Mouse (Mus musculus) heart, adult 11 months (tissue): ENCODE data around the gene Olfr523.

Experiments
- DNase-seq: peaks from one replicate; pipeline ENCODE4 v3.0.0; 2022

Gene Olfr523

DNA sequence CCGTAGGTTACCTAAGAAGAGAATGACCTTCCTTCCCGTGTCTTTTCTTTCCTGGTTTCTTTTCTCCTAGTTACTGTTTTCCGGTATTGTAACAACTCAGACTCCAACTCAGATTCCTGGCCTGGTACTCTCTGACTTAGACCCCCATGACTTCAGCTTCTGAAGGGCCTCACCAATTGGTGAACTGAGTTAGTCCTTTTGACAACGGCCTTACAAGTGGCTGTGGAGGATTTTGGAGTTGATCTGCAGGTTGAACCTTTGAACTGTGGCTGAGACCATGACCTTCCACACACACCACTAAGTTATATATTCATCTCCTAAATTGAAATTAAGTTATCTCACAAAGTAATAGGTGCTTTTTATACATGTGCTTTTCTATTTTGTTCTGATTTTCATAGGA is 11.2 kb downstream of the Olfr523 start:
- no peak for DNase-seq

DNA sequence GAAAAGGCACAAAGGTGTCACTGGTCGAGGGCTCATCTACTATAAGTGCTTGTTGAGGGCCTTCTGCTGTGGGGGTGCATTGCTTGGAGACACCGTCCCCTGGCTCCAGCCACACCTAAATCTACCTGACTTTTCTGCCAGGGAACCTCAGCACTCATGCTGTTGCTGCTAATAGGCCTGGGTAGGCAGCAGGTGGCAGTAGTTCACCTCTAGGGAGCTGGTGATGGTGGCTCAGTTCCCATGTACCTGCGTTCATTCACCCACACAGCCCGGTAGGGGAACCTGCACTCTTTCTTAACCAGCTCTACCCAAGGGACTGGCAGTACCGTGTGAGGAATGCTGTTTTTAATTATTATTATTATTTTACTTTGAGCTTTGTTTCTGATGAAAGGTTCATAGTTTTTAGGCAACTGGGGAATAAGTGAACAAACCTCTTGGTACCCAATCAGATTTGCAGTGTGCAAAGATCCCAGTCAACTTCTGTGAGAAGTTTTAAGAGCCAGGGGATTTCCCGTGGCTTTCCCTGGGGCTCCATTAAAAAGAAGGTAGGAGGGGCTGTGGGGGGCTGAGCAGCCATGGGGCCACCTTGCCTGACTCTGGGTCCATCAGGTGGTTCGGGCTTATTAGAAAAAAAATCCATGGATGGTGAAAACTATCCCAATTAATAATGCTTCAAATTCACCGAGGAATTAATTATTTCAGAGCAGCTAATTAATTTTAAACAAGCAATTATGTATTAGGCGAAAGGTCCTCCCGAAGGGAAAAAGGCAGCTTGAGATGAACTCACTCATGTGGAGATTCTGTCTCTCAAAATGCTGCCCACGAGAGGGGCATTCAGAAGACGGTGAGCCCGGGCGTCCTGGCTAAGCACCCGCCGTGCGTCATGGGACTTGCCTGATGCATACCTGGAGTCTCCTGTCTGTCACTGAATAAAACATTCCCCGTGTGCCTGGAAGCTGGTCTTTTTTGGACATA is 13.9 kb downstream of the Olfr523 start:
- DNase-seq: peak; percentile 88

DNA sequence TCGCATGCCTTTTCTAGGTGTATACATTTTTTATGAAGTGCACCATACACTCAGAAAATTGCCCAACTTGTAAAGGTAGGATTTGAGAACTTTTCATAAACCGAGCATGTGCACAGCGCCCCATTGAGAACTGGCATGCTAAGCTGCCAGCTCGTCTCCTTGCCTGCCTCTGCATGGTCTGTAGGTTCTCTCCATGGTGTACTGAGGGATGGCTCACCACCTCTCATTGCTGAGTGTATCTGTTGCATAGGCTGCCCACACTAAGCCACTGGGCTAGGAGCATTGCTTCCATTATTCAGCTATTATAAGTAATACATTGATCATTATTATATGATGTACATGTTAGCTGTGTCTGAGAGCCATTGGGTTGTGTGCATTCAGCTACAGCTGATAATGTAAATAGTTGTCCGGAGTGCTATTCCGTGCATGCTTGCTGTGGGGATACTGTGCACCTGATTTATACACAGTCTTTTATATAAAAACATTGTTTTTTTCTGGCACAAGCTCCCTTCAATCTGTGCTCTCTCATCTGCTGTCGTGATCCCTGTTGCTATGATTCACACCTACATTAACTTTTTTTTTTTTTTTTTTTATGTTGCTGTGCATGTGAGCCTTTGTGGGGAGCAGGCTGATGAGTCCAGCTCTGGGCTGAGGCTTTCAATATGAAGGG is 14.8 kb downstream of the Olfr523 start:
- DNase-seq: peak; percentile 82

DNA sequence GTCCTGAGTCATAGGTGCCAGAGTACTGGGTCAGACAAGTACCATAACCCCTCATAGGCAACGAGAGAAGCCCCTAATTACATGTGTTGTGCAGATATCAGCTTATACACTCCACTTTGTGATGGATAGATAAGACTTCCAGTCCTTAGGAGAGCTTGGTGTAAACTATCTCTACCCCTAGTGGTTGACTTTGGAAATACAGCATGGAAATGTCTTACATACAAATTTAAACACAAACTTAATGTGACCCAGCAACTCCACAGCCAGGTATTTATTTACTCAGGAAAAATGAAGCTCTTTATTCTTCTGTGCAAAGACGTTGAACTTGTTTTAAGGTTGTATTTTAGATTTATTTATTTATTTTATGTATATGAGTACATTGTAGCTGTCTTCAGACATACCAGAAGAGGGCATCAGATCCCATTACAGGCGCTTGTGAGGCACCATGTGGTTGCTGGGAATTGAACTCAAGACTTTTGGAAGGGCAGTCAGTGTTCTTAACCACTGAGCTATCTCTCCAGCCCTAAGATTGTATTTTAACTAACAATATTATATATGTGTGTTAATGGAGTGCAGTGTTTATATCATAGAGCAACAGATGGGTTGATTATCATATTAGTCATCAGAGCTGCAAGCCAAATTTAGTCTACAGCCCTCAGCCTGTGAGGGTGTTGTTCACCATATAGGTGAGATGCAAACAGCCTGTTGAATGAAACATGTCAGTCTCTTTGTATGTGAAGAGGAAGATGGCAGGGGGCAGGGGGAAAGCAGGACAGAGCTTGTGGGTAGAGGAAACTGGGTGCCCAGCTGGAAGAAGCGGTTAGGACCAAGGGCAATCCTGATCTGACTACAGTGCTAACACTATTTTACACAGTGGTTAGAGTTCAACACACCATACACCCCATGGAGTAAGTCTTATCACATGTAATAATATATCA is 15.6 kb downstream of the Olfr523 start:
- DNase-seq: peak; percentile 73

DNA sequence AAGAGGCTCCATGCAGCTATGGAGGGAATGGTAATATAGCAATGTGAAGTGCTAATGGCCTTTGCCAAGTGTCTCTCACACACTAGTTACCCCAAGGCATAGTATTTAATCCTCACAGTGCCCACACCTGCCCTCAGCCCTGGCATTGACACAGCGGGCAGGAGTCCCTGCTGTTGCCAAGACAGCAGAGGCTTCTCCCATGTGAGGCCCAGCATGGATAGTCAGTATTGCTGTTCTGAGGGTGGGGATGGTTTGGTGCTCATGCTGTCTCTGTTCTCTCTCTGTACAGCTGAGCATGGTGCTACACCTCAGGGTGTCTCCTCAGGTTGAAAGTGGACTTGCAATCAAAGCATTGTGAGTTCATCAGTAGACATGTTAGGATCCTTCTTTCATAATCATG is 17.4 kb downstream of the Olfr523 start:
- DNase-seq: peak; percentile 59

DNA sequence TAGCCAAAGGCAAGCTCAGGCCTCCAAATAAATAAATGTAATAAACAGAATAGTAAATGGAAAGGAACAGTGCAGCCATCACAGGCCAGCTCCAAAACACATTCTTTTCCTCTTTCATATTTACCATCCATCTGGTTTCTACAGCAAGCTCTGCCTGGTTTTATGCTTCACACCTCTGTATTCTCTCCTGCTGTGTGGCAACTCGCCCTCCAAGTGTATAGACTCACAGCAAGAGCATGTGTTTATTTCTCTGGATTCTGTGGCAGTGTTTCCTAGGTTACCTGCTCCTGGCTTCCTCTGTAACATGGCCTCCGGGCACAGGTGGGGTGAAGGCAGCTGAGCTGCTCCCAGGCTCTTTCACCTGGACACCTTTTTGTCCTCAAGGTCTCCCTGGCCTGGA is 19.4 kb downstream of the Olfr523 start:
- no peak for DNase-seq

DNA sequence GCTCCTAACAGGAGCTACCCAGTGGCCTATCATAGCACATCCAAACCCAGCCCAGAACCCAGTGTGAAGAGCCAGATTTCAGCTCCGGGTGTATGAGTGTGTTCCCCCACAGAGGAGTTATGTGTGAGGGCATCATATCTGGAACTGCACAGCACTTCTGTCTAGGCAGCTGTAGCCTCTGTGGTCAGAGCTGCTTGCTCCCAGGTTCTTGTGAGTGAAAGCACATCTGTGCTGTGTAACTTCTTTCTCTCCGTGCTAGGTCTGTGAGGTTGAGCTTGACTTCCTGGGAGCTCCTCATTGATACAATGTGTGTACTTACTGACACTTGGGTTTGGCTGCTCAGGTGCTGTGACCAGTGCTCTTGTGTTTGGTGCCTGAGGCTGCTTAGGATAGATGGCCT is 19.8 kb downstream of the Olfr523 start:
- DNase-seq: peak; percentile 67

DNA sequence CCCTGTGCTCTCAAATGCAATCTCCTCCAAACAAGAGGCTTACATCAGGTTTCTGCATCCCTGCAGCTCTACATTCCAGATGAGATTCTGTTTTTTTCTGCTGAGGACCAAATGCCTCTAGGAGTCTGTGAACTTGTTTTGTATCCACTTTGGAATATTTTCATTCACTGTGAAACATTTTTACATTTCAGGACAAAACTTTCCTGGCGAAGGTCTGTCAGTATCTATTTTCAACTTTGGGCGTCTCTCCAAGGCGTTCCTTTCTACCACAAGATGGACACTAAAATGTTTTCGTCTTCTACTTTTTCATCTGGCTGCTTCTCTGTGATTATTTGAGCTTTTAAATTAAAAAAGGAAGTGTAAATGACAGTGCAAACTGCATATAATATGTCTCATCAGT is 21.0 kb downstream of the Olfr523 start:
- DNase-seq: no peak

DNA sequence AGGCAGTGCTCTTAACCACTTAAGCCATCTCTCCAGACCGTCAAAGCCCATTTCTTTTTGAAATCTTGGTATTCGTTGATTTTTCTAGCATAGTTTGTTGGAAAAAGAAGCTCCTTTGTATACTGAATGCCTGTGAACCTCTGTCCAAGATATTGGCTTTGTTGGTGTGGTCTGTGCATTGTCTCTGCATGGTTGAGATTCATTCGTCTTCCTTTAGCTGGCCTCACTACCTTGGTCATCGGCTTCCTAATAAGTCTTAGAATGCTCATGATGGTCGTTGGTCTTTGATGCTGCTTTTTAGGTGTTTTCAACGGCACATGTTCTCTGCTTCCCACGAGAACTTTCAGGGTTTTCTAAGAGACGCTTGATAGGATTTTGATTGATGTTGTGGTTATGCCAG is 23.0 kb downstream of the Olfr523 start:
- peak; percentile 62 for DNase-seq

DNA sequence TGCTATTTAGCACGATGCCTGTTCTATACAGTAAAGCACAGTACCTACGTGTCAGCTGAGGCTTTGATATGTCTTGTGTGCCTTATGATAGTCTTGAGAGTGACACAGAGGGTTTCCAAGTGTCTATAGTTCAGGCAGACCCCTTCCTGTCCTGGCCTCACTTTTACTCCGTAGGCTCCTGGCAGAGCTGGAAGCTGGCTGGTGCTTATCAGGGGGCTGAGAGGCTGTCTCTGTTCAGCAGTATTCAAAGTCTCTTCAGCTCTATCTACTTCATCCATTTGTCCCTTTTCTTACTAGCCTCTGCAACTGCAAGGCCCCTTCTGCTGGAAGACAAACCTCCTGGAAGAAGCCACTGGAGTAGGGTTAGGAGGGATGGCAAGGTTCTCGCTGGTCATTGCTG is 28.1 kb downstream of the Olfr523 start:
- DNase-seq: no peak

DNA sequence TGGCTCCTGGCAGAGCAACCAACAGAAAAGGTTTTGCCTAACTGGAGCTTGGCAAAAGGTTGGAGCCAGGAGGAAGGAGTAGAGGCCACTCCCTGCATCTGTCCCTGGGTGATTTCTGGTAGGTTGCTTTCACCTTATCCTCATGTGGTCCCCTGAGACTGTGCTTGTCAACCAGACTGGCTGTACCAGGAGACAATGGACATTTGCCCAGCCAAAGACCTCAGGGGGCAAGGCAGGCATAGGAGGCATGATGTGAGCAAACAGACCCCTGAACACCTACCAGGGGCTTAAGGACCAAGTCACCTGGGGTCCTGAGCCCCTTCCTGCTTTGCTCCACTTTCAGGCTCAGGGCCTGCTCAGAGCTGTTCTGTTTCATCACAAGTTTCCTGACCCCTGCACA is 32.8 kb downstream of the Olfr523 start, which contains the start of gene Olfr524:
Olfr524 (minus strand) TSS at position 101 of the 400 bp plus-strand sequence.
- no peak for DNase-seq

DNA sequence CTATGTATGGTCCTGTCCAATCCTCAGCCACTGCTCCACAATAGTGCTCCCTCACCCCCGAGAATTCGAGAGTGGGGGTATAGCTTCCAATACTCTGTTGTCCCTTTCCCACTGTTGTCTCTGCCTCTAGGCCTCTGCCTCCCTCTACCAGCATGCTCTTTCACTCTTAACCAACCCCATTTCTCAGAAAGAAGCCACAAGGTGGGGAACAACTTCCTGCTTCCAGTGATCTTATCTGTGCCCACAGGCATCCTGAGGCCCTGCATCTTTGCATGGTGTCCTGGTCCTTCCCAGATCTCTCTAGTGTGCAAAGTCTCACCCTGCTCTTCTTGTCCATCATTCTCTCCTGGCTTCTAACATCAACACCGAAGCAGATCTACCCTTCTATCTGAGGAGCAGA is 33.9 kb downstream of the Olfr523 start:
- DNase-seq: no peak

DNA sequence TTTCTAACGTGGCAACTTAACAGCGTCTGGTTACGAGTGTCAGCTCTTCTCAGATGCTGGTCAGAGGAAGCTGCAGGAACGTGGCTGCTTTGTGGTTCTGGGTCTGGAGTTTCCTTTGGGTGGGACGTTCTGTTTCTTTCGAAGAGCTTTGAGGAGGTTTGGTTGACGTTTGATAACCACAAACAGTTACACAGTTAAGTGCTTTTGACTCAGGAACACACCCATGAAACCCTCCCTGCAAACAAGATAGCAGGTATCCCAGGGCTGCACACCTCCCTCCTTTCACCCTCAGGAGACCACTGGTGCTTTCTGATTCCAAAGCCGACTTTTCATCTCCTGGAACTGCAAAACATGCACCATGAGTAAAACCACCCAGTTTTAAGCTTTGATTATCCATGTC is 35.1 kb downstream of the Olfr523 start:
- DNase-seq: peak; percentile 73

DNA sequence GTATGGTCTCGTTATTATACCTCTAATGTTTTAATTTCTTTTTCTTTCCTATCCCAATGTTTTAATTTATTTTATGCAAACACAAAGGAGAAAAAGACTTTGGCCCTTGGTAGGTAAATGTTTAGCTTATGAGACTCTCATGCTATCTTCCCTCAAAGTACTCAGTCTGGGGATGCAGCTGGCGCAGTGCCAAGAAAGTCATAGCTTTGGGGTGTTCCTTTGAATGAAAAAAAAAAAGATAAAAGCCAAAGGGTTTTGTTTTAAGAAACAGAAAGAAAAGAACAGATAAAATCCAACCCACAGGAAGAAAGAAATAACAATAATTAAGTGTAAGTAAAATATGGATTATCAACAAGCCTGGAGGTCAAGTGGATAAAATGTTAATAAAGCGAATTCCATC is 35.7 kb downstream of the Olfr523 start:
- DNase-seq: no peak

DNA sequence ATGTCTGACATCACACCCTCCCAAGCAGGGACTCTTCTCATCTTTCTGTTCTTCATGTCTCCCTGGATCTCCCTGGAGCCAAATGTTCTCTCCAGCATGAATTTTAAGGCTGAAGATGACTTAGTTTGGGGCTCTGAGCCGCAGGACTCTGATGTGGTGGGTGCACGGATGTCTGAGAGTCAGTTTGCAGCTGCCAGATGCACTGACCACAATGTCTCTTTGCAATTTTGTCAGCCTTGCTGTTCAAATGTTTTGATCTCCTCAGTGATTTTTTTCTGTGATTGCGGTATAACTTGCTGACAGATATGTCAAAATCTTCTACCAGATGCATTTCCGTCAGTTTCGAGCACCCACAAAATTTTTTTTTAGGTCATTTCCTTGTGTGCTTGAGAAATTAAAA is 40.8 kb downstream of the Olfr523 start:
- no peak for DNase-seq

DNA sequence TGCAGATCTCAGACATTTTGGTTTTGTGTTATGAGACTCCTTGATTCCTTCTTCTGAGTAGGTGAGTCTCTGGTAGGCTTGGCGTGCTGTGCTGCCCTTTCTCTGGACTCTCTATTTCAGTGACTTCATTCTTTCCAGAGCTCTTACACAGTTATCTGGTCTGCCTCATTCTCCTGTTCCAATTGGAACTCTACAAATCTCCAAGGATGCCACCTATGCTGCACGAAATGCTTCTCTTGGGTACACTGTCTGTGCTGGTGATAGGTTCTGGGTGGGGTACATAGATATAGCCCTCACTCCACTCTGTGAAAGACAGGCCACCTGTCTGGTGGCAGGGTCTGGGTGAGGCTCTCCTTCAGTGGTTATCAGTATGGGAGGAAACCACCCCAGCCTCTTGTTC is 45.0 kb downstream of the Olfr523 start, which contains the start of gene Cd163l1:
Cd163l1 (plus strand) TSS at position 301 of the 400 bp plus-strand sequence.
- no peak for DNase-seq

DNA sequence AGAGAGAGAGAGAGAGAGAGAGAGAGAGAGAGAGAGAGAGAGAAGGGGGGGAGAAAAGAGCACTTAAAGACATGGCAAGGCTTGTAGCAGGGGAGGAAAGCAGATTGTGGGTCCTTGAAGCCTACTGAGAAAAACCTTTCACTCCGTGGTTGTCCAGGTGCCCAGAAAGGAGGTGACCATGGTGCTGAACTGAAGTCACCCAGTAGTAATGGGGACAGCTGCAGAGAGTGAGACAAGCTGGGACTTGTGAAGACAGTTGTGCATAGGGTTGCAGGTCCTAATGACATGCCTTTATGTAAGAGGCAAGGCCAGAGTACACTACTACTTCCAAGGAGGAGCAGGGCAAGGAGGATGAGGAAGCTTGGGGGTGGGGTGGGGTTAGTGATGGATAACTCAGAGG is 46.3 kb downstream of the Olfr523 start:
- DNase-seq: peak; percentile 64

DNA sequence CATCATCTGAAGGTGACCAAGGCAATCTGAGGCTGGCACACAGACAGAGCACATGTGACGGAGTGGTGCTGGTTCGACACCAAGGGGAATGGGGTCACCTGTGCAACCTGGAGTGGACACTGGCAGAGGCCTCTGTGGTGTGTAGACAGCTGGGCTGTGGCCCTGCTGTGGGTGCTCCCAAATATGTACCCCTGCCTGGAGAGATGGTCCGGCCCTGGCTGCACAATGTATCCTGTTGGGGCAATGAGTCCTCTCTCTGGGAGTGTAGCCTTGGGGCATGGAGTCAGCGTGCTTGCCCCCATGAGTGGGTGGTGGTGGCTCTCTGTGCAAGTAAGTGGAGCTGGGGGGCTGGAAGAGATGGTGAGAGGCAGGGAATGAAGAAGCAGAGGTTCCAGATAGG is 47.4 kb downstream of the Olfr523 start:
- DNase-seq: peak; percentile 86

DNA sequence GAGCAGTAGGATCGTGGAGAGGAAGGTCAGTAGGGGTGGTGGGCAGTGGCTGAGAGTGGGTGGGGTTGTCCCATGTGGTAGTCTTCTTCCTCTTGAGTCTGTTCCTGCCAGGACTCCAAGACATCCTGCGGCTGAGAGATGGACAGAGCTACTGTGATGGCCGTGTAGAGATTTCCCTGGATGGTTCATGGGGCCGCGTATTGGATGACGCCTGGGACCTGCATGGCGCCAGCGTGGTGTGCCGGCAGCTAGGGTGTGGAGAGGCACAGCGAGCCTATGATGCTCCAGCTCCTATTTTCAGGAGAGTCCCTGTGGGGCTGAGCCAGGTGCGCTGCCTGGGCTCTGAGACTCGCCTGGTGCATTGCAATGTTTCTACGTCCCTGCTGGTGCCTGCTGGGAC is 51.2 kb downstream of the Olfr523 start:
- peak; percentile 69 for DNase-seq
